Mouse (Mus musculus) CH12.LX (cell line): Measurements from ENCODE around the gene BC005537. TPM values are rescaled to one million over a fixed set of nuclear protein-coding genes. Genes with fewer than 3 reads are reported as not detected.

ENCODE experiments used
- DNase-seq: peaks from one replicate; pipeline ENCODE4 v3.0.0-alpha.2; 2013; ENCODE audit errors: extremely low read depth
- H3K27ac ChIP-seq: 2 replicates; pipeline ENCODE4 v1.5.1; 2012; ENCODE audit warnings: low read depth, mild to moderate bottlenecking, control low read depth, moderate library complexity; ENCODE audit not compliant: insufficient read depth
- H3K27me3 ChIP-seq: replicated peaks from 2 replicates; pipeline ENCODE3; 2012; ENCODE audit warnings: inconsistent platforms
- H3K36me3 ChIP-seq, 2 experiments: replicated peaks in 1 of 2; 2 replicates each; pipeline versions ENCODE3 to v1.6.1; 2012; ENCODE audit warnings: inconsistent platforms in 1 of 2, low read length in 1 of 2, mild to moderate bottlenecking in 1 of 2, mixed read lengths in 1 of 2, moderate library complexity in 1 of 2; ENCODE audit not compliant: control insufficient read depth in 1 of 2, insufficient read depth in 1 of 2
- H3K4me1 ChIP-seq, 2 experiments: 2 replicates each; pipeline ENCODE4 v1.6.1; 2012; ENCODE audit warnings: inconsistent platforms in 1 of 2, moderate library complexity in 1 of 2; ENCODE audit not compliant: insufficient read depth in 2 of 2, control insufficient read depth in 1 of 2
- H3K4me2 ChIP-seq: 2 replicates; pipeline ENCODE4 v1.6.1; 2012; ENCODE audit warnings: low read depth, mild to moderate bottlenecking, control low read depth; ENCODE audit not compliant: poor library complexity, insufficient read depth, severe bottlenecking
- H3K4me3 ChIP-seq, 3 experiments: fragments of 150-350 bp in 1 of 3; sonication (generic) in 1 of 3; replicated peaks in 1 of 3; 2 replicates each; pipeline versions ENCODE3 to v1.5.1; 2011 to 2012; ENCODE audit warnings: low read depth in 2 of 3, low read length in 2 of 3, mild to moderate bottlenecking in 2 of 3, moderate library complexity in 2 of 3, control low read depth in 1 of 3, improper control_type of control experiment in 1 of 3, inconsistent platforms in 1 of 3, mixed read lengths in 1 of 3; ENCODE audit not compliant: poor library complexity in 1 of 3
- H3K79me2 ChIP-seq: replicated peaks from 2 replicates; pipeline ENCODE4 v1.6.1; 2012; ENCODE audit warnings: mild to moderate bottlenecking, moderate library complexity; ENCODE audit not compliant: control insufficient read depth, poor library complexity, insufficient read depth, severe bottlenecking; ENCODE audit errors: extremely low read depth
- H3K9ac ChIP-seq: 2 replicates; pipeline ENCODE4 v1.6.1; 2012; ENCODE audit warnings: low read depth, mild to moderate bottlenecking, control low read depth, moderate library complexity; ENCODE audit not compliant: insufficient read depth
- H3K9me3 ChIP-seq: replicated peaks from 2 replicates; pipeline ENCODE3; 2012; ENCODE audit warnings: low read length, inconsistent platforms, mixed read lengths
- CTCF ChIP-seq, 2 experiments: IDR thresholded peaks in 1 of 2; conservative IDR thresholded peaks in 1 of 2; 2 replicates each; pipeline ENCODE4 v1.5.1; 2011 to 2012; ENCODE audit warnings: low read depth in 2 of 2, low read length in 2 of 2, improper control_type of control experiment in 1 of 2, inconsistent platforms in 1 of 2, mild to moderate bottlenecking in 1 of 2, moderate library complexity in 1 of 2
- E2F4 ChIP-seq: IDR thresholded peaks from 2 replicates; pipeline ENCODE4 v1.6.1; 2011; ENCODE audit warnings: low read depth, low read length, improper control_type of control experiment; ENCODE audit not compliant: insufficient replicate concordance
- ELF1 ChIP-seq: IDR thresholded peaks from 2 replicates; pipeline ENCODE4 v1.6.1; 2014; ENCODE audit warnings: low read depth, mild to moderate bottlenecking, inconsistent platforms, low read length, improper control_type of control experiment
- EP300 ChIP-seq: IDR thresholded peaks from 2 replicates; pipeline ENCODE4 v1.6.1; 2011; ENCODE audit warnings: low read length, improper control_type of control experiment
- HCFC1 ChIP-seq: IDR thresholded peaks from 2 replicates; pipeline ENCODE4 v1.6.1; 2012; ENCODE audit warnings: low read depth, mild to moderate bottlenecking, inconsistent platforms, low read length, improper control_type of control experiment
- IRF4 ChIP-seq: IDR thresholded peaks from 2 replicates; pipeline ENCODE4 v1.6.1; 2014; ENCODE audit warnings: low read depth, mild to moderate bottlenecking, inconsistent platforms, low read length, improper control_type of control experiment
- JUN ChIP-seq: IDR thresholded peaks from 2 replicates; pipeline ENCODE4 v1.6.1; 2011; ENCODE audit warnings: low read depth, mild to moderate bottlenecking, low read length, improper control_type of control experiment, moderate library complexity; ENCODE audit not compliant: insufficient read depth
- JUND ChIP-seq: conservative IDR thresholded peaks from 2 replicates; pipeline ENCODE4 v1.6.1; 2011; ENCODE audit warnings: low read depth, low read length, improper control_type of control experiment
- KAT2A ChIP-seq: IDR thresholded peaks from 2 replicates; pipeline ENCODE4 v1.6.1; 2012; ENCODE audit warnings: low read length, improper control_type of control experiment, inconsistent platforms; ENCODE audit not compliant: insufficient replicate concordance
- MAFK ChIP-seq: IDR thresholded peaks from 2 replicates; pipeline ENCODE4 v1.6.1; 2011; ENCODE audit warnings: low read length, improper control_type of control experiment; ENCODE audit not compliant: insufficient replicate concordance
- MAX ChIP-seq: IDR thresholded peaks from 2 replicates; pipeline ENCODE4 v1.6.1; 2011; ENCODE audit warnings: low read length, improper control_type of control experiment
- MAZ ChIP-seq: IDR thresholded peaks from 2 replicates; pipeline ENCODE4 v1.6.1; 2012; ENCODE audit warnings: low read depth, mild to moderate bottlenecking, inconsistent platforms, low read length, improper control_type of control experiment, moderate library complexity
- MYC ChIP-seq: IDR thresholded peaks from 2 replicates; pipeline ENCODE4 v1.6.1; 2011; ENCODE audit warnings: low read depth, mild to moderate bottlenecking, improper control_type of control experiment, low read length
- NELFE ChIP-seq: IDR thresholded peaks from 2 replicates; pipeline ENCODE4 v1.6.1; 2011; ENCODE audit warnings: low read depth, low read length, improper control_type of control experiment
- PAX5 ChIP-seq: IDR thresholded peaks from 2 replicates; pipeline ENCODE4 v1.6.1; 2012; ENCODE audit warnings: low read length, inconsistent platforms, mixed read lengths
- POLR2AphosphoS2 ChIP-seq: IDR thresholded peaks from 2 replicates; pipeline ENCODE4 v1.6.1; 2011; ENCODE audit warnings: low read depth, low read length, improper control_type of control experiment
- TBP ChIP-seq: conservative IDR thresholded peaks from 2 replicates; pipeline ENCODE4 v1.6.1; 2011; ENCODE audit warnings: low read depth, low read length, improper control_type of control experiment
- TCF12 ChIP-seq: IDR thresholded peaks from 2 replicates; pipeline ENCODE4 v1.6.1; 2014; ENCODE audit warnings: low read depth, mild to moderate bottlenecking, inconsistent platforms, low read length, improper control_type of control experiment
- UBTF ChIP-seq: IDR thresholded peaks from 2 replicates; pipeline ENCODE4 v1.6.1; 2012; ENCODE audit warnings: low read depth, mild to moderate bottlenecking, inconsistent platforms, low read length, improper control_type of control experiment, moderate library complexity
- USF1 ChIP-seq: IDR thresholded peaks from 2 replicates; pipeline ENCODE4 v1.6.1; 2014; ENCODE audit warnings: low read depth, mild to moderate bottlenecking, inconsistent platforms, low read length, improper control_type of control experiment
- ZC3H11A ChIP-seq: IDR thresholded peaks from 2 replicates; pipeline ENCODE4 v1.6.1; 2012; ENCODE audit warnings: low read depth, mild to moderate bottlenecking, inconsistent platforms, low read length, improper control_type of control experiment
- ZKSCAN1 ChIP-seq: IDR thresholded peaks from 2 replicates; pipeline ENCODE4 v1.6.1; 2012; ENCODE audit warnings: low read depth, inconsistent platforms, low read length, improper control_type of control experiment, borderline replicate concordance
- ZMIZ1 ChIP-seq: IDR thresholded peaks from 2 replicates; pipeline ENCODE4 v1.6.1; 2012; ENCODE audit warnings: low read depth, mild to moderate bottlenecking, inconsistent platforms, low read length, improper control_type of control experiment
- dilution Hi-C: fragments of 300-500 bp; cut with MboI; formaldehyde crosslinking; loops from 2 replicates; pipeline ENCODE4 v1.14.3; 2020; ENCODE audit warnings: low sequenced_read_pairs; ENCODE audit not compliant: extremely low pct_unique_long_range_greater_than_20kb, extremely low pct_ligation_motif_present
- in situ Hi-C: fragments of 300-500 bp; cut with MboI; formaldehyde crosslinking; loops from 3 replicates; pipeline ENCODE4 v1.14.3; 2019; ENCODE audit warnings: low sequenced_read_pairs, low pct_ligation_motif_present, low pct_unique_long_range_greater_than_20kb, mixed read lengths
- polyA plus RNA-seq: library from polyadenylated mRNA; unstranded; fragments of >175 nt; gene quantifications from 2 replicates; pipeline ENCODE4 v1.2.1, GENCODE M21; 2012; ENCODE audit warnings: low read depth; ENCODE audit not compliant: insufficient read length
- total RNA-seq, 2 experiments: library from RNA; depleted of rRNA; stranded (reverse); fragments of 300-350 nt in 1 of 2; fragments of >200 nt in 1 of 2; gene quantifications; 2 replicates each; pipeline ENCODE4 v1.2.3; 2012 to 2014

BC005537 gene
- total and polyA plus RNA-seq, 3 experiments: 21.8 to 47.7 (median 39.0) TPM

DNA sequence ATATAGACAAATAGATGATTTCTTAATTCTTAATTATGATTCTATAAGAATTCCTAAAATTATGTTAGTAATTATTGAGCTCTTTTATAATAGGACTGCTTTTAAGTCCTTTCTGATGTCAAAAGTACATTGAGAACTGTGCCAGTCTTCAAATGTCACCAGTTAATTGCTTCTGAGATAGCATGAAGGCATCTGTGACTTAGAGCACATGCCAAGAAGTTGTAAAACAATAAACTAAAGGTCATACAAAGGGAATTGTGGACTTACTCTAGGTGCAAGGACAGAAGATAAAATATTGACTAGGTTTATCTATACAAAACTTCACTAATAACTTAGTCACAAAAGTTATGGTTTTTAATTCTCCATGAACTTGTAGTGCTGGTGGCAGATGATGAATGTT lies 57.7 kb downstream of the BC005537 start:
- in situ Hi-C loops: no loop called here
- no peaks in the 10 kb centered on the region for H3K36me3 ChIP-seq
- H3K4me1 ChIP-seq: 0 out of 4 replicates have a peak, but pooled peaks cover 0 to 3% of the 10 kb centered on the region in 2 experiments

DNA sequence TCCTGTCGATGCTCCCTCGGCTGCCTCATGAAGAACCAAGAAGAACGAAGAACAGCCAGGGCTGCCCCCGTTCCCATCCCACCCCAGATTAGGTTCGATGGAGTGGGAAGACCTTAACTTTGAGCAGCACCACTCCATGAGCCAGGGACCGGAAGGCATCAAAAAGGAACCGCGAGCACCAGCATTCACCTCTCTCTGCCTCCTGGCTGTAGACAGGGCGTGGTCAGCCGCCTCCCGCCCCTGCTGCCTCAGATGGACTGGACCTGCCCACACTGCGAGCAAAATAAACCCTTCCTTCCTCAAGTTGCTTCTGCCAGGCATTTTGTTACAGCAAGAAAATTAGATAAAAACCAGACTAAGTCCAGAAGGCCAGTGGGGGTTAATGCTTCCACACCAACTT lies 59.6 kb downstream of the BC005537 start:
- no peak overlapping the region for H3K4me3 ChIP-seq
- no peaks in the 10 kb centered on the region for H3K36me3 ChIP-seq
- no peak overlapping the region for H3K27ac ChIP-seq
- DNase-seq: no peak
- no peaks in the 10 kb centered on the region for H3K9me3 ChIP-seq
- H3K9ac ChIP-seq: no peak overlapping the region
- H3K79me2 ChIP-seq: no peaks in the 10 kb centered on the region
- H3K4me2 ChIP-seq: 0 out of 2 replicates have a peak overlapping the region, but pooled peaks have one; percentile 12
- in situ Hi-C loops: no loop called here
- peaks cover 4 to 5% of the 10 kb centered on the region in 2 experiments; a peak in 3 of 4 replicates for H3K4me1 ChIP-seq
- no peak for TF ChIP-seq E2F4
- TF ChIP-seq USF1: no peak
- TF ChIP-seq MAZ: no peak
- TF ChIP-seq UBTF: no peak
- TF ChIP-seq CTCF (conservative IDR thresholded peaks at IDR 0.05 in 1 of 2, IDR thresholded peaks at IDR 0.05 in 1 of 2; ENCODE audit: low read depth in 2 of 2, low read length in 2 of 2): no peak
- no peak for TF ChIP-seq POLR2AphosphoS2
- no peak for TF ChIP-seq JUN
- no peak for TF ChIP-seq PAX5
- TF ChIP-seq MAFK: no peak
- no peak for TF ChIP-seq IRF4
- no peak for TF ChIP-seq KAT2A
- no peak for TF ChIP-seq JUND
- TF ChIP-seq NELFE: no peak
- TF ChIP-seq ZC3H11A: no peak
- TF ChIP-seq, all 38 proteins: peak for 0
- dilution Hi-C loops: no loop called here
- no peaks in the 10 kb centered on the region for H3K27me3 ChIP-seq

More for the DNA sequence above, 57.7 kb downstream of the BC005537 start:
- Histone ChIP-seq H3K27me3 (no peaks in the 10 kb centered on the region), H3K4me2 (no peak overlapping the region), H3K79me2 (no peaks in the 10 kb centered on the region)
- TF ChIP-seq TCF12 (no peak), ELF1 (no peak), MAX (no peak), EP300 (no peak), HCFC1 (no peak), UBTF (no peak), MYC (no peak), ZKSCAN1 (no peak), TBP (no peak), ZMIZ1 (no peak)
- TF ChIP-seq, all 38 proteins: peak for 0
- no peak overlapping the region for H3K9ac ChIP-seq
- no peak overlapping the region for H3K4me3 ChIP-seq
- H3K27ac ChIP-seq: no peak overlapping the region
- no peak for DNase-seq
- no peaks in the 10 kb centered on the region for H3K9me3 ChIP-seq
- dilution Hi-C loops: no loop called here
